Mouse (Mus musculus): ENCODE results near the gene Sept9.
A peak's percentile ranks its signal among the peaks of the same experiment; 100 is the strongest.

Gene Sept9

GRCm38 (mm10) chr11:117199282-117200175, at the start of gene Sept9:
TSS of gene Sept9 (plus strand) at chr11:117199661.
- DNase-seq (ENCODE audit: low spot score in 2 of 2), result no peak

GRCm38 (mm10) chr11:117150467-117150966, 48.9 kb upstream of the Sept9 start:
- DNase-seq (ENCODE audit: low spot score in 2 of 2), result no peak

GRCm38 (mm10) chr11:117151461-117151860, 48.0 kb upstream of the Sept9 start:
- no peak for DNase-seq (ENCODE audit: low spot score in 2 of 2)

- DNase-seq (ENCODE audit: low spot score in 2 of 2), result no peak
Measured at GRCm38 (mm10) chr11:117152541-117152940, 46.9 kb upstream of the Sept9 start.

- no peak for DNase-seq (ENCODE audit: low spot score in 2 of 2)
Measured at GRCm38 (mm10) chr11:117153553-117153952, 45.9 kb upstream of the Sept9 start.

- DNase-seq (ENCODE audit: low spot score in 2 of 2), result no peak
Measured at GRCm38 (mm10) chr11:117154088-117154815, 45.2 kb upstream of the Sept9 start.

GRCm38 (mm10) chr11:117156725-117157124, 42.7 kb upstream of the Sept9 start:
- DNase-seq (ENCODE audit: low spot score in 2 of 2), result no peak

- no peak for DNase-seq (ENCODE audit: low spot score in 2 of 2)
Measured at GRCm38 (mm10) chr11:117158343-117158742, 41.1 kb upstream of the Sept9 start.

GRCm38 (mm10) chr11:117159257-117159945, 40.1 kb upstream of the Sept9 start:
- no peak for DNase-seq (ENCODE audit: low spot score in 2 of 2)

GRCm38 (mm10) chr11:117159946-117160307, 39.5 kb upstream of the Sept9 start:
- no peak for DNase-seq (ENCODE audit: low spot score in 2 of 2)

- no peak for DNase-seq (ENCODE audit: low spot score in 2 of 2)
Measured at GRCm38 (mm10) chr11:117160791-117161190, 38.7 kb upstream of the Sept9 start.

- DNase-seq (ENCODE audit: low spot score in 2 of 2), result no peak
Measured at GRCm38 (mm10) chr11:117161574-117161973, 37.9 kb upstream of the Sept9 start.

GRCm38 (mm10) chr11:117163098-117163497, 36.4 kb upstream of the Sept9 start:
- no peak for DNase-seq (ENCODE audit: low spot score in 2 of 2)

GRCm38 (mm10) chr11:117163771-117164170, 35.7 kb upstream of the Sept9 start:
- DNase-seq (ENCODE audit: low spot score in 2 of 2), result no peak

GRCm38 (mm10) chr11:117168278-117169087, 31.0 kb upstream of the Sept9 start:
- DNase-seq (ENCODE audit: low spot score in 2 of 2), result no peak

- no peak for DNase-seq (ENCODE audit: low spot score in 2 of 2)
Measured at GRCm38 (mm10) chr11:117169088-117169635, 30.3 kb upstream of the Sept9 start.

GRCm38 (mm10) chr11:117169801-117170565, 29.5 kb upstream of the Sept9 start:
- DNase-seq (ENCODE audit: low spot score in 2 of 2), result no peak

- DNase-seq (ENCODE audit: low spot score in 2 of 2), result no peak
Measured at GRCm38 (mm10) chr11:117174098-117174892, 25.2 kb upstream of the Sept9 start.

- peak in 1 of 2 experiments; percentile 58 for DNase-seq (ENCODE audit: low spot score in 2 of 2)
Measured at GRCm38 (mm10) chr11:117174924-117175323, 24.5 kb upstream of the Sept9 start.
